Mouse (Mus musculus): Measurements from ENCODE around the gene Siglece. TPM values are rescaled to one million over a fixed set of nuclear protein-coding genes. Genes with fewer than 3 reads are reported as not detected.

Siglece gene
- polyA plus RNA-seq, 1 experiment from 2014 or later = 0.37 TPM

DNA sequence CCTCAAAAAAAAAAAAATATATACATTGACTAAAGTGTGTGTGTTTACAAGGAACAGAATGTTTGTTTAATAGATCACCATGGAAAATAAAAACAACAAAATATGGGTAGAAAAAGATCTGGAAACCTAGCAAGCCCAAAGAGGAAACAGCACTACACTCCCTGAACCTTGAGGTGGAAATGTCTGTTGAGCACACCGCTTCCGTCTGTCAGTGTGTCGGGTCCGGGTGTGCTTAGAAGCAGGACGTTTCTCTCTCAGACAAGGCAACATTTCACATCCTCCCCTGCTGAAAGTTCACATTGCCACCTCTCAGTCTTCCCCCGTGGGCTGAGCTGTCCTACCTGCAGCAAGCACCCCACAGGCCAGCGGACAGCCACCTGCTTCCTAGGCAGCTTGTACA, 37.0 kb downstream of the Siglece start:
- H3K4me2 ChIP-seq = no peak overlapping the region
- H3K36me3 ChIP-seq (ENCODE audit: control insufficient read depth, insufficient read depth, low read length) = no peaks in the 10 kb centered on the region
- WGBS (ENCODE audit: insufficient replicate concordance) = 69% methylated on average over 7 of the region's 7 CpGs
- H3K9ac ChIP-seq (ENCODE audit: low read depth, low read length) = no peak overlapping the region
- H3K27ac ChIP-seq (ENCODE audit: low read depth, low read length) = no peak overlapping the region
- no peak overlapping the region for H3K4me3 ChIP-seq (ENCODE audit: low read depth, low read length)
- no peaks in the 10 kb centered on the region for H3K9me3 ChIP-seq (replicated peaks; ENCODE audit: control insufficient read depth, low read length)
- no peak for ATAC-seq (replicated peaks; ENCODE audit: insufficient number of reproducible peaks, low FRiP score, low TSS enrichment)
- H3K27me3 ChIP-seq (ENCODE audit: control insufficient read depth, insufficient read depth, low read length) = no peaks in the 10 kb centered on the region
- no peaks in the 10 kb centered on the region for H3K4me1 ChIP-seq (ENCODE audit: control insufficient read depth, insufficient read depth, low read length)

DNA sequence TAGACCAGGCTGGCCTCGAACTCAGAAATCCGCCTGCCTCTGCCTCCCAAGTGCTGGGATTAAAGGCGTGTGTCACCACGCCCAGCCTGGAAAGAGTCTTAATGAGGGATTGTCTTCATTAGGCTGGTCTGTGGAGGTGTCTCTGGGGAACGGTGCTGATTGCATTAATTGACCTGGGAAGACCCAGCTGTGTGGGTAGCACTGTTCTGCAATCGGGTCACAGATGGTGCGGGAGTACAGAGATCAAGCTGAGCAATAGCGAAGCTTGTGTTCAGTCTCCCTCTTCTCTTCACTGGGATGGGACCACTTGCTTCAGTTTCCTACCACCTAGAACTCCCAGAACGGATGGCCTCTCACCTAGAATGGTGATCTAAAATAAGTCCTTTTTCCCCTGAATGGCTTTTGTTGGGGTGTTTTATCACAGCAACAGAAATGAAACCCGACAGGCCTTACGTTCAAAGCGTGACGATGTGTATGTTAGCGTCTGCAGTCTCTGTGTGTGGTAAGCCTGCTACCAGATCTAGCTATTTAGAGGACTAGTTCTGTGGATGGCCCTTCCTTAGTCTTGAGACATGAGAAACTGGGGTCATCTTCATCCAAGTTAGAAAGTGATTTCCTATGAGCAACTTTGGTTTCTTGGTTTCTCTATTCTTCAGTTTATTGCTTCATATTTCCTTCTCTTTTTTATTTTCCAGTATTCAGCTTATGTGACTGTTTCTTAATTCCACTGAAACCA, 46.0 kb downstream of the Siglece start:
- no peaks in the 10 kb centered on the region for H3K27me3 ChIP-seq (ENCODE audit: control insufficient read depth, insufficient read depth, low read length)
- ATAC-seq (replicated peaks; ENCODE audit: insufficient number of reproducible peaks, low FRiP score, low TSS enrichment) = no peak
- H3K27ac ChIP-seq (ENCODE audit: low read depth, low read length) = no peak overlapping the region
- WGBS (ENCODE audit: insufficient replicate concordance) = 89% methylated on average over 14 of the region's 14 CpGs
- H3K4me3 ChIP-seq (ENCODE audit: low read depth, low read length) = no peak overlapping the region
- H3K4me1 ChIP-seq (ENCODE audit: control insufficient read depth, insufficient read depth, low read length) = no peaks in the 10 kb centered on the region
- H3K36me3 ChIP-seq (ENCODE audit: control insufficient read depth, insufficient read depth, low read length) = no peaks in the 10 kb centered on the region
- no peaks in the 10 kb centered on the region for H3K9me3 ChIP-seq (replicated peaks; ENCODE audit: control insufficient read depth, low read length)
- no peak overlapping the region for H3K4me2 ChIP-seq
- no peak overlapping the region for H3K9ac ChIP-seq (ENCODE audit: low read depth, low read length)

DNA sequence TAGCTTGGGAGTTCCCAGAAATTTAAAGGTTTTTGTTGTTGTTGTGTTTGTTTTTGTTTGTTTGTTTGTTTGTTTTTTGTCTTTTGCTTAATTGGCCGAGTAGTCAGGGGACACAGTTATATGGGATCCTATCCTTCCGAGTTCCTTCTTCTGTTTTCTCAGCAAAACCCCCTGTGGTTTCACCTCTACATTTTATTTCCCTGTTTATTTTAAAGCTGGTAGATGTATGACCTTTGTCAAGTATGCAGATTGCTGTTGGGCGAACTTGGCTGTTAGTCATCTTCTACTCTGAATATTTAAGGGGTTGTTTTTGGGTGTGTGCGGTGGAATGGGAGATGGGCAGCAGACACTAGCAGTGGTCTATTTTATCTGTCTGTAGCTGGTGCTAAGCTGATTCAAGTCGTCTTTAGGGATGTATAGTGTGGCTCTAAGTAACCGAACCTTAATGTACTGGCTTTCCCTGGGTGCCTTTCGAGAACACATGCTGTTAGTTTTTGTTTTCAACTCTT, 51.6 kb downstream of the Siglece start:
- Histone ChIP-seq H3K4me3 (ENCODE audit: low read depth, low read length) (no peak overlapping the region), H3K9ac (ENCODE audit: low read depth, low read length) (no peak overlapping the region), H3K27ac (ENCODE audit: low read depth, low read length) (no peak overlapping the region), H3K4me2 (no peak overlapping the region), H3K9me3 (replicated peaks; ENCODE audit: control insufficient read depth, low read length) (no peaks in the 10 kb centered on the region), H3K36me3 (ENCODE audit: control insufficient read depth, insufficient read depth, low read length) (no peaks in the 10 kb centered on the region), H3K27me3 (ENCODE audit: control insufficient read depth, insufficient read depth, low read length) (peaks cover 4% of the 10 kb centered on the region; the same call in 1 of the 2 replicates), H3K4me1 (ENCODE audit: control insufficient read depth, insufficient read depth, low read length) (no peaks in the 10 kb centered on the region)
- 67% methylated on average over 7 of the region's 7 CpGs for WGBS (ENCODE audit: insufficient replicate concordance)
- ATAC-seq (replicated peaks; ENCODE audit: insufficient number of reproducible peaks, low FRiP score, low TSS enrichment) = no peak

DNA sequence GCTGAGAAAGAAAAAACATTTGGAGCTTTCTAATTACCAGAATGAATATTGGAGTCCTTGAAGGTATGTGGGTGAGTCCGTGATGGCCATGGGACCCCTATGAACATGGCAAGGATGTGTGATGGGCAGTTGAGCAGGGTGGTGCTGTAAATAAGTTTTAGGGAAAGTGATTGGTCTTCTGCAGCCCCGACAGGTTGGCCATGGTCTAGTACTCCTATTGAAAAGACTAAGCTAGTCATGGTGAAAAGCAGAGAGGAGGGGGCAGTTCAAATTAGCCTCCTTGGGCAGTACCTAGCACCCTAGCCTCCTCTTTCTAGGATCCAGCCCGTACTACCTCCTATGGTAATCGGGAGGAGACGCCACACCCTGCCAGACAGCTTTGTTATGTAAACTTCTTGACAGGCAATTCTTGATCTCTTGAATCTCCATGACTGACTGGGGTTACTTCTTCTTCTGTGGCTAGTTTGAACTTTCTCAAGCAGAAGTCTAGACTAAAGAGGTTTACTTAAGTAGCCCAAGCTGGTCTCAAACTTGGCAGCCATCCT, 52.1 kb downstream of the Siglece start:
- Histone ChIP-seq H3K27me3 (ENCODE audit: control insufficient read depth, insufficient read depth, low read length) (peaks cover 4% of the 10 kb centered on the region; the same call in 1 of the 2 replicates), H3K4me2 (no peak overlapping the region; the same call in 1 of the 2 replicates), H3K9ac (ENCODE audit: low read depth, low read length) (no peak overlapping the region), H3K4me1 (ENCODE audit: control insufficient read depth, insufficient read depth, low read length) (no peaks in the 10 kb centered on the region), H3K36me3 (ENCODE audit: control insufficient read depth, insufficient read depth, low read length) (no peaks in the 10 kb centered on the region), H3K27ac (ENCODE audit: low read depth, low read length) (no peak overlapping the region), H3K9me3 (replicated peaks; ENCODE audit: control insufficient read depth, low read length) (no peaks in the 10 kb centered on the region), H3K4me3 (ENCODE audit: low read depth, low read length) (no peak overlapping the region)
- WGBS (ENCODE audit: insufficient replicate concordance) = 45% methylated on average over 5 of the region's 5 CpGs
- no peak for ATAC-seq (replicated peaks; ENCODE audit: insufficient number of reproducible peaks, low FRiP score, low TSS enrichment)

DNA sequence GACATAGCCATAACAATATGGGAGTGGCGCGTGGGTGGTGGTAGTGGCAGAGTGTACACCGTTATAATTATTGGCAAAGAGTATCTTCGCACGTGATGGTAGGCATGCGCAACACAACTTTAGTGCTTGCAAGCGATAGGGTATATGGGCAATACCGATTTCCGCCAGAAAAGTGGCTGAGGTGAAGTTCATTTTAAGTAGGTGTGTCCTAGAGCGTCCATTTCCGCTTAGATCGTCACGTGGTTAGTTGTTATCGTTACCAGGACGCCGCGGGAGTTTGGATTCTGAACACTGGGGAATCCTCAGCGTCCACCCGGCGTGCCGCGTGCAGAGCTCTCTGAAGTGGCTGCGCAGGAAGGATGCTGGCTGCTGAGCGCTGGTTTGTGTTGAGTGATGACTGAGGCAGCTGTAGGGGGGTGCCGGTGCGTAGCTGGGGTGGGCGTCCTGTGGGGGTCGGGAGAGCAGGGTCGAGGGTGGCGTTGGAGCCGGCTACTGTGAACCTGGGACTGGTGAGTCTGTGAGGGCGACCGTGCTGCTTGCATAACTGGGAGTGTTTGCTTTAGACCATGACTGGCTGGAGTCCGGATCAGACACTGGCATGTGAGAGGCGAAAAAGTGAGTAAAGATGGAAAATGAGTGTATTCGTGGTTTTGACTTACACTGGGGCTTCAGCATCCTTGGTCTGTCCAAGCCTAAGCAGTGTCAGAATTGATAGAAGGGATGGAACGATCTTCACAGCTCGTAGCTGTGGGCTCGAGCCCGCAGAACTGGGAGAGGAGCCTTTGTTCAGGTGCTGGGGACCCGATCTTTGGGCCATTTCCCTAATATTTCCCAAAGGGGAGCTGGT, 52.8 kb downstream of the Siglece start, which contains the start of gene Zfp819:
Zfp819 (plus strand) TSS at position 274 of the 847 bp plus-strand sequence.
- H3K36me3 ChIP-seq (ENCODE audit: control insufficient read depth, insufficient read depth, low read length) = no peaks in the 10 kb centered on the region
- peak within 1 kb of the TSS; percentile 53 for H3K4me2 ChIP-seq
- H3K27me3 ChIP-seq (ENCODE audit: control insufficient read depth, insufficient read depth, low read length) = peaks cover 4% of the 10 kb centered on the region; the same call in 1 of the 2 replicates
- no peaks in the 10 kb centered on the region for H3K4me1 ChIP-seq (ENCODE audit: control insufficient read depth, insufficient read depth, low read length)
- H3K9ac ChIP-seq (ENCODE audit: low read depth, low read length) = no peak within 1 kb of the TSS
- no peaks in the 10 kb centered on the region for H3K9me3 ChIP-seq (replicated peaks; ENCODE audit: control insufficient read depth, low read length)
- ATAC-seq (replicated peaks; ENCODE audit: insufficient number of reproducible peaks, low FRiP score, low TSS enrichment) = peak; percentile 49; the same call in 1 of the 2 replicates
- 10% methylated on average over 41 of the region's 41 CpGs for WGBS (ENCODE audit: insufficient replicate concordance)
- H3K4me3 ChIP-seq (ENCODE audit: low read depth, low read length) = peak within 1 kb of the TSS; percentile 25
- no peak within 1 kb of the TSS for H3K27ac ChIP-seq (ENCODE audit: low read depth, low read length)

DNA sequence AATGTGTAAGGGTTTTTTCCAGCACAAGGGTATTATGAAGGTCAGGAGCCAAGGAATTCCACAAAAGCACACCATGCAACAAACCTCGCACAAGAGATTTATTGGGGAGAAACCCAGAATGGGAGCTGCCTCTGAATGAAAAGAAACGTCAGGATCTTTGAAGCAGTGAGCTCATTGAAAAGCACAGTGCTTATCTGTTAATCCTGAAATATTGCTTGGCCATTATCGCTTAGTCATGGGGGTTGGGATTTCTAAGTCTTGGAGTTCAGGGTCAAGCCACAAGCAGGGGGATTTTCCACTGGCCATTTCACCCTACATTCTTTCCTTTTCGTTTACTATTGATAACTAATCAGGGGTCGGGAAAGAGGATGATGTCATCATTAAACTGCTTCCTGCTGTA, 58.1 kb downstream of the Siglece start:
- WGBS (ENCODE audit: insufficient replicate concordance) = 28% methylated on average over 5 of the region's 5 CpGs
- H3K36me3 ChIP-seq (ENCODE audit: control insufficient read depth, insufficient read depth, low read length) = no peaks in the 10 kb centered on the region
- H3K4me1 ChIP-seq (ENCODE audit: control insufficient read depth, insufficient read depth, low read length) = no peaks in the 10 kb centered on the region
- H3K9ac ChIP-seq (ENCODE audit: low read depth, low read length) = no peak overlapping the region
- H3K9me3 ChIP-seq (replicated peaks; ENCODE audit: control insufficient read depth, low read length) = no peaks in the 10 kb centered on the region
- H3K4me3 ChIP-seq (ENCODE audit: low read depth, low read length) = no peak overlapping the region
- no peaks in the 10 kb centered on the region for H3K27me3 ChIP-seq (ENCODE audit: control insufficient read depth, insufficient read depth, low read length)
- no peak overlapping the region for H3K4me2 ChIP-seq
- no peak for ATAC-seq (replicated peaks; ENCODE audit: insufficient number of reproducible peaks, low FRiP score, low TSS enrichment)
- no peak overlapping the region for H3K27ac ChIP-seq (ENCODE audit: low read depth, low read length)

Other genes with a start within 250 kb of the Siglece start
- gene Lim2, start 232.5 kb downstream of the Siglece start, polyA plus RNA-seq (2014; fragmentation: Nextera tagmentation; extraction: Ambion mirVana) = not detected in 2 replicates
- gene Nkg7, start 223.1 kb downstream of the Siglece start, polyA plus RNA-seq (2014; fragmentation: Nextera tagmentation; extraction: Ambion mirVana) = 0.82 TPM in 1 of 2 replicates, not detected in the other
- not detected in 2 replicates for gene Cldnd2, start 219.4 kb downstream of the Siglece start, polyA plus RNA-seq (2014; fragmentation: Nextera tagmentation; extraction: Ambion mirVana)
- 538 and 556 TPM in 2 replicates for gene Etfb, start 216.1 kb downstream of the Siglece start, polyA plus RNA-seq (2014; fragmentation: Nextera tagmentation; extraction: Ambion mirVana)
- not detected in 2 replicates for gene Gm45233, start 216.0 kb downstream of the Siglece start, polyA plus RNA-seq (2014; fragmentation: Nextera tagmentation; extraction: Ambion mirVana)
- gene Vsig10l, start 197.0 kb downstream of the Siglece start, polyA plus RNA-seq (2014; fragmentation: Nextera tagmentation; extraction: Ambion mirVana) = 0.99 and 1.9 TPM in 2 replicates
- gene Iglon5, start 170.1 kb downstream of the Siglece start, polyA plus RNA-seq (2014; fragmentation: Nextera tagmentation; extraction: Ambion mirVana) = 0.10 and 0.11 TPM in 2 replicates
- not detected in 2 replicates for gene 4931406B18Rik, start 154.2 kb downstream of the Siglece start, polyA plus RNA-seq (2014; fragmentation: Nextera tagmentation; extraction: Ambion mirVana)
- 0.44 and 0.79 TPM in 2 replicates for gene Cd33, start 115.7 kb downstream of the Siglece start, polyA plus RNA-seq (2014; fragmentation: Nextera tagmentation; extraction: Ambion mirVana)
- gene Zfp658, start 97.9 kb downstream of the Siglece start, polyA plus RNA-seq (2014; fragmentation: Nextera tagmentation; extraction: Ambion mirVana) = 1.2 and 1.9 TPM in 2 replicates
- gene Zfp719, start 80.6 kb downstream of the Siglece start, polyA plus RNA-seq (2014; fragmentation: Nextera tagmentation; extraction: Ambion mirVana) = 8.0 TPM in 2 replicates
- gene Zfp819, start 53.0 kb downstream of the Siglece start, polyA plus RNA-seq (2014; fragmentation: Nextera tagmentation; extraction: Ambion mirVana) = 0.21 TPM in 1 of 2 replicates, not detected in the other
- gene Ceacam18, start 25.5 kb downstream of the Siglece start, polyA plus RNA-seq (2014; fragmentation: Nextera tagmentation; extraction: Ambion mirVana) = not detected in 2 replicates
- gene Ctu1, start 11.9 kb upstream of the Siglece start, polyA plus RNA-seq (2014; fragmentation: Nextera tagmentation; extraction: Ambion mirVana) = 4.2 and 5.1 TPM in 2 replicates
- gene Klk14, start 30.3 kb upstream of the Siglece start, polyA plus RNA-seq (2014; fragmentation: Nextera tagmentation; extraction: Ambion mirVana) = not detected in 2 replicates
- 0.70 and 0.83 TPM in 2 replicates for gene Klk13, start 52.4 kb upstream of the Siglece start, polyA plus RNA-seq (2014; fragmentation: Nextera tagmentation; extraction: Ambion mirVana)
- not detected in 2 replicates for gene Klk12, start 108.7 kb upstream of the Siglece start, polyA plus RNA-seq (2014; fragmentation: Nextera tagmentation; extraction: Ambion mirVana)
- gene Klk11, start 114.4 kb upstream of the Siglece start, polyA plus RNA-seq (2014; fragmentation: Nextera tagmentation; extraction: Ambion mirVana) = not detected in 2 replicates
- gene Klk10, start 120.9 kb upstream of the Siglece start, polyA plus RNA-seq (2014; fragmentation: Nextera tagmentation; extraction: Ambion mirVana) = 0.26 TPM in 1 of 2 replicates, not detected in the other
- not detected in 2 replicates for gene Klk9, start 131.7 kb upstream of the Siglece start, polyA plus RNA-seq (2014; fragmentation: Nextera tagmentation; extraction: Ambion mirVana)
- gene Klk8, start 137.4 kb upstream of the Siglece start, polyA plus RNA-seq (2014; fragmentation: Nextera tagmentation; extraction: Ambion mirVana) = 26.3 and 32.1 TPM in 2 replicates
- gene Klk7, start 151.1 kb upstream of the Siglece start, polyA plus RNA-seq (2014; fragmentation: Nextera tagmentation; extraction: Ambion mirVana) = 0.09 TPM in 1 of 2 replicates, not detected in the other
- gene Klk6, start 164.3 kb upstream of the Siglece start, polyA plus RNA-seq (2014; fragmentation: Nextera tagmentation; extraction: Ambion mirVana) = not detected in 2 replicates
- gene Klk5, start 181.8 kb upstream of the Siglece start, polyA plus RNA-seq (2014; fragmentation: Nextera tagmentation; extraction: Ambion mirVana) = not detected in 2 replicates
- not detected in 2 replicates for gene Klk4, start 221.0 kb upstream of the Siglece start, polyA plus RNA-seq (2014; fragmentation: Nextera tagmentation; extraction: Ambion mirVana)

Measured in heart, embryonic 11.5 days (tissue).